Mouse (Mus musculus): Measurements from ENCODE around the gene Fmo5. TPM values are rescaled to one million over a fixed set of nuclear protein-coding genes. Genes with fewer than 3 reads are reported as not detected.

Fmo5 gene
- polyA plus RNA-seq, 1 experiment from 2014 or later = 1.2 TPM

DNA sequence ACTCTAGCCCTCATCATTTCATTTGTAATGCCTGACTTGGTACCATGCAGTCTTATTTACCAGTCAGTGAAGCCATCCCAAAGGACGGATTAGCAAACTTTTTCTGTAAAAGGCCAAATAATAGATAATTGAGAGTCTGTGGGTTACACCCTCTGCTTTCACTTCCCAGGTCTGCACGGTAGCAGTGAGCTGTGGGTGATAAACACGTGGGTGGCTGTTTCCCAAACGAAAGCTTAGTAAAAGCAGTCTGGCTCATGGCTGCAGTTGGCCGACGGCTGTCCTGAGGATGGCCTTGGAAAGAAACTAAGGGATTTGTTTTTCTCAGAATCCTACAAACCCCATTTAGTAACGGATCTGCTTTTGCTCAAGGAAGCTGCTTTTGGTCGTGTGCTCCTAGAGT lies 32.6 kb downstream of the Fmo5 start:
- TF ChIP-seq CTCF (IDR thresholded peaks at IDR 0.05; ENCODE audit: low read depth) = no peak
- H3K9ac ChIP-seq = no peak overlapping the region
- no peaks in the 10 kb centered on the region for H3K27me3 ChIP-seq (ENCODE audit: insufficient read depth, low read length)
- DNase-seq (no peak), ATAC-seq (ENCODE audit: insufficient read depth) (no peak)
- no peaks in the 10 kb centered on the region for H3K4me1 ChIP-seq (ENCODE audit: insufficient read depth)
- H3K4me3 ChIP-seq (ENCODE audit: low read depth, low read length) = no peak overlapping the region
- H3K36me3 ChIP-seq (ENCODE audit: insufficient read depth) = peaks cover 27% of the 10 kb centered on the region; the same call in 1 of the 2 replicates
- no peak overlapping the region for H3K4me2 ChIP-seq
- no peaks in the 10 kb centered on the region for H3K9me3 ChIP-seq (ENCODE audit: low read depth, low read length)
- H3K27ac ChIP-seq (ENCODE audit: low read depth) = no peak overlapping the region
- WGBS = 63% methylated on average over 8 of the region's 8 CpGs

DNA sequence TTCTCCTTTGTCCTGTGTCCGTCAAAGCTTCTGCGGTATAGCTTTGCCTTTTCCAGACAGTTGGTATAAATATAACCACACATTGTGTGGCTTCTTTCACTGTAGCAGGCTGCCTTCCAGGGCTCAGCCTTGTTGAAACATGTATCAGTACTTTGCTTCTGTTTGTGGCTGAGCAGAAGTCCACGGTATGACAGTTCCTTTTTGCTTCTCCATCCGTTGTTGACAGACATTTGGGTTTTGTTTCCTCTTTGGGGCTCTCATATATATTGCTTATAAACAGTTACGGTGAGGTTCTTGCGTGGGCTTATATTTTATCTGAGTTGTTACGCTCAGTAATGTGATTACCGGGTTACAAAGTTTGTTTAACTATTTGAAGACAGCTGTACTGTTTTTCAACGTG lies 36.9 kb downstream of the Fmo5 start:
- peaks cover 49% of the 10 kb centered on the region; the same call in 1 of the 2 replicates for H3K36me3 ChIP-seq (ENCODE audit: insufficient read depth)
- no peaks in the 10 kb centered on the region for H3K9me3 ChIP-seq (ENCODE audit: low read depth, low read length)
- H3K4me1 ChIP-seq (ENCODE audit: insufficient read depth) = no peaks in the 10 kb centered on the region
- TF ChIP-seq CTCF (IDR thresholded peaks at IDR 0.05; ENCODE audit: low read depth) = no peak
- DNase-seq (no peak), ATAC-seq (ENCODE audit: insufficient read depth) (no peak)
- no peak overlapping the region for H3K27ac ChIP-seq (ENCODE audit: low read depth)
- H3K4me2 ChIP-seq = no peak overlapping the region
- 63% methylated on average over 9 of the region's 9 CpGs for WGBS
- no peaks in the 10 kb centered on the region for H3K27me3 ChIP-seq (ENCODE audit: insufficient read depth, low read length)
- H3K9ac ChIP-seq = no peak overlapping the region
- no peak overlapping the region for H3K4me3 ChIP-seq (ENCODE audit: low read depth, low read length)

DNA sequence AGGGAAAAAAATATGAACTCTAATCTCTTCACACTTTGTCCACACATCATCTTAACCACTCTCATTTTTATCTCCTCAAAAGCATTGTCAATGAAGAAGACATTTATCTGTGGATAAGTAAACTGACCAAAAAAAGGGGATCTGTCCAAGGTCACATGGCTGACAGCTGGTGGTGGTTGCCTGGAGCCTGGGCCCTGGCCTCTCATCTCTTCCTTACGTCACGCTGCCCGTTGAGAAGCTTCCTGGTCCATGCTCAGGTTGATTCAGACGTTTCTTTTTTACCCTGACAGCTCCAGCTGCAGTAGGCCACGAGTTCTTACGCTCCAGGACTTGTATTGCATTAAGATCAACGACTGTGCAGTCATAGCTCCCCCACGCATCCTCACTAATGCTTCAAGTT lies 37.5 kb downstream of the Fmo5 start:
- Histone ChIP-seq H3K9me3 (ENCODE audit: low read depth, low read length) (no peaks in the 10 kb centered on the region), H3K4me1 (ENCODE audit: insufficient read depth) (no peaks in the 10 kb centered on the region), H3K36me3 (ENCODE audit: insufficient read depth) (peaks cover 49% of the 10 kb centered on the region; the same call in 1 of the 2 replicates), H3K4me2 (no peak overlapping the region), H3K27me3 (ENCODE audit: insufficient read depth, low read length) (no peaks in the 10 kb centered on the region), H3K4me3 (ENCODE audit: low read depth, low read length) (no peak overlapping the region), H3K27ac (ENCODE audit: low read depth) (no peak overlapping the region), H3K9ac (no peak overlapping the region)
- ATAC-seq (ENCODE audit: insufficient read depth) (no peak), DNase-seq (no peak)
- TF ChIP-seq CTCF (IDR thresholded peaks at IDR 0.05; ENCODE audit: low read depth) = no peak
- 53% methylated on average over 8 of the region's 8 CpGs for WGBS

DNA sequence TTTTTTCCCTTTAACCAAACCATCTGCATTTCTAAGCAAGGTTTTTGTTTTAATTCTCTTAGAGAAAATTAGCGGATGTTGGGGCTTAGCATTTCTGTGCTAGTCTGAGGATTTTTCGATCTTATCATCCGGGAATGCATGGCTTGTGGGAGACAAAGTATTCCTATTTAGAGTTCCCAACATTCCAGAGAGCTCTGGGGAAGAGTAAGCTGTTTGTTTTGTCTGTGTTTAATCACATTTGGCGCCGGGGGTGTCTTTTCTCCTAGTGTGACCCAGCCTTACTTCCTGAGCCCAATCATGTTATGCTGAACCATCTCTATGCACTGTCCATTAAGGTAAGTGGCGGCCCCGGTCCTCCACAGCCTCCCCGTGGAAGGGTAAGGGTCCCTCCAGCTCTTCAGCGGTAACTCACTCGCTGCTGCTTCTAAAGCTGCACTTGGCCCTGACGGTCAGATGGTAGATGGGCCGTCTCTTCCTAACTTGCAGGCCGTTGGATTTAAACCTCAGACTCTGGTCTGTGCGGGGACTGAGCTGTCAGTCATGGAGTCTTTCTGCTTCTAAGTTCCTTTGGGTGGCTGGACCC lies 38.6 kb downstream of the Fmo5 start:
- WGBS = 56% methylated on average over 14 of the region's 14 CpGs
- no peaks in the 10 kb centered on the region for H3K4me1 ChIP-seq (ENCODE audit: insufficient read depth)
- no peak overlapping the region for H3K9ac ChIP-seq
- no peaks in the 10 kb centered on the region for H3K9me3 ChIP-seq (ENCODE audit: low read depth, low read length)
- no peak overlapping the region for H3K27ac ChIP-seq (ENCODE audit: low read depth)
- H3K27me3 ChIP-seq (ENCODE audit: insufficient read depth, low read length) = no peaks in the 10 kb centered on the region
- ATAC-seq (ENCODE audit: insufficient read depth) = no peak
- H3K4me2 ChIP-seq = no peak overlapping the region
- no peak for TF ChIP-seq CTCF (IDR thresholded peaks at IDR 0.05; ENCODE audit: low read depth)
- H3K36me3 ChIP-seq (ENCODE audit: insufficient read depth) = peaks cover 53% of the 10 kb centered on the region; the same call in 1 of the 2 replicates
- no peak for DNase-seq
- H3K4me3 ChIP-seq (ENCODE audit: low read depth, low read length) = no peak overlapping the region

DNA sequence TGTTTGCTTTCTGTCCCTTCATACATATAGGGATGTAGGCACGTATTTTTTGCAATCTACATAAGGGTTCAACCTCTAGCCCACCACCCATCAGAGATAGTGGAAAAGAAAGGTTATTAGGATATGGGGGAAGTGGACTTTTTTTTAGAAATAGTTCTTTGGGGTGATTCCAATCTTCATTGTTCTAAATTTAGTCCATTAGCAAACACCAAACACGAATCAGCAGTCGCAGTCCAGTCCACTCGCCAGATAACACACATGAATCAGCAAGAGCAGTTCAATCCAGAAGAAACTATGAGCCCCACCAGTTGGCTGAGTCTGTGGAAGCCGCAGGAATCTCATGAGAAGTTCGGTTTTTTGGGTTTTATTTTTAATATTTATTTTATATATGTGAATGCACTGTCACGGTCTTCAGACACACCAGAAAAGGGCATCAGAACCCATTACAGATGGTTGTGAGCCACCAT lies 46.1 kb downstream of the Fmo5 start, which contains the start of gene Gm17651:
Gene Gm17651, minus strand, starts transcription at position 51 of the 467 bp plus-strand sequence.
- Histone ChIP-seq H3K27ac (ENCODE audit: low read depth) (no peak within 1 kb of the TSS), H3K27me3 (ENCODE audit: insufficient read depth, low read length) (no peaks in the 10 kb centered on the region), H3K4me3 (ENCODE audit: low read depth, low read length) (no peak within 1 kb of the TSS), H3K4me2 (no peak within 1 kb of the TSS), H3K36me3 (ENCODE audit: insufficient read depth) (0 out of 2 replicates have a peak, but pooled peaks cover 10% of the 10 kb centered on the region), H3K4me1 (ENCODE audit: insufficient read depth) (no peaks in the 10 kb centered on the region), H3K9me3 (ENCODE audit: low read depth, low read length) (no peaks in the 10 kb centered on the region), H3K9ac (no peak within 1 kb of the TSS)
- DNase-seq (no peak), ATAC-seq (ENCODE audit: insufficient read depth) (no peak)
- no peak for TF ChIP-seq CTCF (IDR thresholded peaks at IDR 0.05; ENCODE audit: low read depth)
- WGBS = 81% methylated on average over 7 of the region's 7 CpGs

DNA sequence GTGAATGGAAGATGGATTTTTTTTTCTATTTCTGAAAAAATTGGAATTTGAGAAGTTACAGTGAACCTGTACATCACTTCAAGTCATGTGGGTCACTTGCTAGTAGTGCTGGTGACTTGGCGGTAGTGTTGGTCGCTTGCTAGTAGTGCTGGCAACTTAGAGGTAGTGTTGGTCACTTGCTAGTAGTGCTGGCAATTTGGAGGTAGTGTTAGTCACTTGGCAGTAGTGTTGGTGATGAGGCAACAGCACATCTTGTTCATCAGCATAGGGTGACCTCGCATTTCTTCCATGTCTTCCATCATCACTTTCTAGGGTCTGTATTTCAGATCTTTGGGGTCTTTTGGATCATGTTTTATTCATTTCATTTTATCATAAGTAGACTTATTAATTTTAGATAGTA lies 47.5 kb downstream of the Fmo5 start:
- H3K4me3 ChIP-seq (ENCODE audit: low read depth, low read length) = no peak overlapping the region
- 94% methylated on average over 3 of the region's 3 CpGs for WGBS
- H3K27ac ChIP-seq (ENCODE audit: low read depth) = no peak overlapping the region
- ATAC-seq (ENCODE audit: insufficient read depth) (no peak), DNase-seq (no peak)
- no peak for TF ChIP-seq CTCF (IDR thresholded peaks at IDR 0.05; ENCODE audit: low read depth)
- no peak overlapping the region for H3K9ac ChIP-seq
- no peaks in the 10 kb centered on the region; the same call in 1 of the 2 replicates for H3K4me1 ChIP-seq (ENCODE audit: insufficient read depth)
- H3K27me3 ChIP-seq (ENCODE audit: insufficient read depth, low read length) = no peaks in the 10 kb centered on the region
- H3K9me3 ChIP-seq (ENCODE audit: low read depth, low read length) = no peaks in the 10 kb centered on the region
- no peak overlapping the region for H3K4me2 ChIP-seq
- 0 out of 2 replicates have a peak, but pooled peaks cover 4% of the 10 kb centered on the region for H3K36me3 ChIP-seq (ENCODE audit: insufficient read depth)

DNA sequence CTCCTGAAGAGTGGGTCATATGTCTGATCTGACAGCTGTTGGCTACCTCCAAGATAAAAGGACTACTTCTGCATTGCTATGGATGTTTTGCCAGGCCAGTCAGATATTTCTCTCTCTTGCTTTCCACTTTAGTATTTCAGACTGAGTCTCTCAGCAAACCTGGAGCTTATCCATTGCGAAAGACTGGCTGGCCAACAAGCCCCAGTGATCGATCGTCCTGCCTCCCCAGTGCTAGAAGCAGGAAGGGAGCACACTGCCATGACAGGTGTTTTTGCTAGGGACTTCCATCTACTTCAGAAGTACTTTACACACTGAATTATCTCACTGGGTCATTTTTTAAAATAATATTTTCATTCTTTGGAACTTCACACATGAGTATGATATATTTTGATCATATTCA lies 49.8 kb downstream of the Fmo5 start:
- Histone ChIP-seq H3K4me3 (ENCODE audit: low read depth, low read length) (no peak overlapping the region), H3K4me2 (no peak overlapping the region), H3K4me1 (ENCODE audit: insufficient read depth) (no peaks in the 10 kb centered on the region; the same call in 1 of the 2 replicates), H3K27ac (ENCODE audit: low read depth) (no peak overlapping the region), H3K9me3 (ENCODE audit: low read depth, low read length) (no peaks in the 10 kb centered on the region), H3K36me3 (ENCODE audit: insufficient read depth) (no peaks in the 10 kb centered on the region), H3K27me3 (ENCODE audit: insufficient read depth, low read length) (no peaks in the 10 kb centered on the region), H3K9ac (no peak overlapping the region)
- DNase-seq (no peak), ATAC-seq (ENCODE audit: insufficient read depth) (no peak)
- 86% methylated on average over 3 of the region's 3 CpGs for WGBS
- no peak for TF ChIP-seq CTCF (IDR thresholded peaks at IDR 0.05; ENCODE audit: low read depth)
